Mouse (Mus musculus) frontal cortex, adult 2 months (tissue): Measurements from ENCODE around the gene Kpna7. TPM values are rescaled to one million over a fixed set of nuclear protein-coding genes. Genes with fewer than 3 reads are reported as not detected.
"Not testable (repeated sequence)": the region's sequence is repeated elsewhere in the genome, so short reads cannot be mapped to it uniquely, and the experiment has no call there.

Source experiments
- DNase-seq, 2 experiments: peaks; one replicate each; pipeline ENCODE4 v3.0.0; 2022; ENCODE audit warnings: low spot score in 1 of 2; ENCODE audit errors: extremely low spot score in 1 of 2
- polyA plus RNA-seq: library from polyadenylated mRNA; depleted of rRNA; stranded (reverse); fragments of >200 nt; gene quantifications from 2 replicates; pipeline ENCODE4 v1.2.3, GENCODE M21; 2012

The Kpna7 gene
- polyA plus RNA-seq, 1 experiment, result not detected

GRCm38 (mm10) chr5:145104328-145104727 is 20.5 kb upstream of the Kpna7 start:
- peak in 1 of 2 experiments; percentile 37 for DNase-seq

GRCm38 (mm10) chr5:145102706-145103105 is 18.9 kb upstream of the Kpna7 start:
- DNase-seq, result peak in 1 of 2 experiments; percentile 58

GRCm38 (mm10) chr5:145101451-145101850 is 17.6 kb upstream of the Kpna7 start:
- DNase-seq, result not testable (repeated sequence)

GRCm38 (mm10) chr5:145100960-145101359 is 17.1 kb upstream of the Kpna7 start:
- no peak for DNase-seq

GRCm38 (mm10) chr5:145098340-145098821 is 14.6 kb upstream of the Kpna7 start:
- DNase-seq, result no peak

- no peak for DNase-seq
Measured at GRCm38 (mm10) chr5:145096195-145096594, 12.4 kb upstream of the Kpna7 start.

- no peak for DNase-seq
Measured at GRCm38 (mm10) chr5:145089878-145090277, 6.0 kb upstream of the Kpna7 start.

- no peak for DNase-seq
Measured at GRCm38 (mm10) chr5:145088186-145088585, 4.4 kb upstream of the Kpna7 start.

- DNase-seq, result no peak
Measured at GRCm38 (mm10) chr5:145084822-145085221, 992 bp upstream of the Kpna7 start.

GRCm38 (mm10) chr5:145083201-145083600 is 629 bp downstream of the Kpna7 start:
- not testable (repeated sequence) for DNase-seq

GRCm38 (mm10) chr5:145081866-145082613 is 1.8 kb downstream of the Kpna7 start:
- DNase-seq, result no peak

GRCm38 (mm10) chr5:145075081-145075480 is 8.7 kb downstream of the Kpna7 start:
- no peak for DNase-seq

GRCm38 (mm10) chr5:145071342-145071741 is 12.5 kb downstream of the Kpna7 start:
- DNase-seq, result no peak

- peak in 1 of 2 experiments; percentile 90 for DNase-seq
Measured at GRCm38 (mm10) chr5:145069707-145070106, 14.1 kb downstream of the Kpna7 start.

- no peak for DNase-seq
Measured at GRCm38 (mm10) chr5:145068863-145069262, 15.0 kb downstream of the Kpna7 start.

GRCm38 (mm10) chr5:145064765-145065340 is 19.0 kb downstream of the Kpna7 start:
- DNase-seq, result no peak

- no peak for DNase-seq
Measured at GRCm38 (mm10) chr5:145059524-145059923, 24.3 kb downstream of the Kpna7 start.

GRCm38 (mm10) chr5:145058722-145059121 is 25.1 kb downstream of the Kpna7 start:
- DNase-seq, result no peak

GRCm38 (mm10) chr5:145057907-145058306 is 25.9 kb downstream of the Kpna7 start:
- no peak for DNase-seq

GRCm38 (mm10) chr5:145054187-145054586 is 29.6 kb downstream of the Kpna7 start:
- DNase-seq, result not testable (repeated sequence)

- DNase-seq, result not testable (repeated sequence)
Measured at GRCm38 (mm10) chr5:145042690-145043089, 41.1 kb downstream of the Kpna7 start, which contains the start of gene 1700018F24Rik. TSS of gene 1700018F24Rik (plus strand) at chr5:145042990.

GRCm38 (mm10) chr5:145041628-145042027 is 42.2 kb downstream of the Kpna7 start:
- DNase-seq, result peak in 1 of 2 experiments; percentile 8
